Mouse (Mus musculus) neural tube, embryonic 15.5 days (tissue): ENCODE data around the gene Slbp. TPM values are rescaled to one million over a fixed set of nuclear protein-coding genes. Genes with fewer than 3 reads are reported as not detected.

ENCODE experiments used
- ATAC-seq: fragments of 200-750 bp; cut with Nextera tagmentation; 2 replicates; pipeline ENCODE4 v1.8.0; 2017; ENCODE audit warnings: mild to moderate bottlenecking, moderate TSS enrichment, moderate library complexity; ENCODE audit not compliant: low FRiP score
- H3K27ac ChIP-seq: fragments of 300-500 bp; sonication (generic); replicated peaks from 2 replicates; pipeline ENCODE4 v1.5.1; 2015; ENCODE audit warnings: mild to moderate bottlenecking, inconsistent platforms
- H3K27me3 ChIP-seq: fragments of 300-500 bp; sonication (generic); replicated peaks from 2 replicates; pipeline ENCODE4 v1.6.1; 2015; ENCODE audit warnings: inconsistent platforms
- H3K36me3 ChIP-seq: fragments of 300-500 bp; sonication (generic); 2 replicates; pipeline ENCODE4 v1.6.1; 2015; ENCODE audit warnings: inconsistent platforms
- H3K4me1 ChIP-seq: fragments of 300-500 bp; sonication (generic); 2 replicates; pipeline ENCODE4 v1.6.1; 2015; ENCODE audit warnings: inconsistent platforms
- H3K4me2 ChIP-seq: fragments of 300-500 bp; sonication (generic); 2 replicates; pipeline ENCODE4 v1.6.1; 2015; ENCODE audit warnings: inconsistent platforms, mild to moderate bottlenecking, moderate library complexity
- H3K4me3 ChIP-seq: fragments of 300-500 bp; sonication (generic); replicated peaks from 2 replicates; pipeline ENCODE4 v1.5.1; 2015; ENCODE audit warnings: mild to moderate bottlenecking, inconsistent platforms
- H3K9ac ChIP-seq: fragments of 300-500 bp; sonication (generic); replicated peaks from 2 replicates; pipeline ENCODE4 v1.6.1; 2015; ENCODE audit warnings: mild to moderate bottlenecking, inconsistent platforms
- H3K9me3 ChIP-seq: fragments of 300-500 bp; sonication (generic); replicated peaks from 2 replicates; pipeline ENCODE4 v1.6.1; 2016; ENCODE audit warnings: inconsistent platforms
- WGBS: fragments of 180-500 bp; shearing (Covaris S2); methylation state at CpG from one replicate; pipeline ENCODE4 v1.1.7; 2015; ENCODE audit warnings: mixed read lengths; 5-methylcytosine and 5-hydroxymethylcytosine counted together
- polyA plus RNA-seq: library from polyadenylated mRNA; unstranded; fragments of >200 nt; fragmentation: Nextera tagmentation; extraction: Ambion mirVana; gene quantifications from 2 replicates; pipeline ENCODE4 v1.2.1, GENCODE M21; 2015

The Slbp gene
- polyA plus RNA-seq, 1 experiment from 2014 or later, result 120 TPM

- Histone ChIP-seq H3K9me3 (no peaks in the 10 kb centered on the region), H3K27ac (peak overlapping the region; percentile 99), H3K4me1 (peaks cover 44% of the 10 kb centered on the region), H3K27me3 (no peaks in the 10 kb centered on the region), H3K36me3 (peaks cover 33% of the 10 kb centered on the region), H3K9ac (peak overlapping the region; percentile 85), H3K4me3 (peak overlapping the region; percentile 85), H3K4me2 (peak overlapping the region; percentile 68)
- no peak; the same call in 1 of the 2 replicates for ATAC-seq
- WGBS, result 0% methylated on average over 11 of the region's 11 CpGs
Measured at GRCm38 (mm10) chr5:33651541-33651920, 843 bp downstream of the Slbp start.

- Histone ChIP-seq H3K9ac (peak overlapping the region; percentile 85), H3K36me3 (peaks cover 38% of the 10 kb centered on the region), H3K9me3 (no peaks in the 10 kb centered on the region), H3K4me3 (peak overlapping the region; percentile 85), H3K4me2 (peak overlapping the region; percentile 68), H3K27me3 (no peaks in the 10 kb centered on the region), H3K4me1 (peaks cover 39% of the 10 kb centered on the region), H3K27ac (peak overlapping the region; percentile 99; the same call in 1 of the 2 replicates)
- 13% methylated on average over 2 of the region's 2 CpGs for WGBS
- no peak for ATAC-seq
Measured at GRCm38 (mm10) chr5:33651017-33651416, 1.4 kb downstream of the Slbp start.

GRCm38 (mm10) chr5:33640652-33641051 lies 11.7 kb downstream of the Slbp start:
- H3K4me3 ChIP-seq, result no peak overlapping the region
- no peaks in the 10 kb centered on the region for H3K9me3 ChIP-seq
- WGBS, result 37% methylated on average over 3 of the region's 3 CpGs
- no peak overlapping the region for H3K27ac ChIP-seq
- no peaks in the 10 kb centered on the region for H3K27me3 ChIP-seq
- peaks cover 49% of the 10 kb centered on the region for H3K36me3 ChIP-seq
- H3K4me2 ChIP-seq, result no peak overlapping the region
- H3K9ac ChIP-seq, result no peak overlapping the region
- ATAC-seq, result no peak
- no peaks in the 10 kb centered on the region for H3K4me1 ChIP-seq

- no peaks in the 10 kb centered on the region for H3K4me1 ChIP-seq
- no peak overlapping the region for H3K4me2 ChIP-seq
- H3K36me3 ChIP-seq, result peaks cover 36% of the 10 kb centered on the region
- H3K27ac ChIP-seq, result no peak overlapping the region
- H3K27me3 ChIP-seq, result no peaks in the 10 kb centered on the region
- WGBS, result 74% methylated on average over 4 of the region's 4 CpGs
- no peaks in the 10 kb centered on the region for H3K9me3 ChIP-seq
- no peak overlapping the region for H3K4me3 ChIP-seq
- ATAC-seq, result no peak
- no peak overlapping the region for H3K9ac ChIP-seq
Measured at GRCm38 (mm10) chr5:33638826-33639225, 13.5 kb downstream of the Slbp start.

GRCm38 (mm10) chr5:33637606-33638350 lies 14.6 kb downstream of the Slbp start:
- Histone ChIP-seq H3K27ac (no peak overlapping the region), H3K4me2 (no peak overlapping the region), H3K4me3 (no peak overlapping the region), H3K27me3 (no peaks in the 10 kb centered on the region), H3K4me1 (no peaks in the 10 kb centered on the region), H3K9ac (no peak overlapping the region), H3K36me3 (peaks cover 26% of the 10 kb centered on the region), H3K9me3 (no peaks in the 10 kb centered on the region)
- ATAC-seq, result no peak
- 84% methylated on average over 3 of the region's 3 CpGs for WGBS

GRCm38 (mm10) chr5:33635361-33635760 lies 17.0 kb downstream of the Slbp start:
- no peak overlapping the region for H3K9ac ChIP-seq
- 87% methylated on average over 3 of the region's 3 CpGs for WGBS
- H3K27ac ChIP-seq, result no peak overlapping the region
- no peak overlapping the region for H3K4me3 ChIP-seq
- H3K27me3 ChIP-seq, result no peaks in the 10 kb centered on the region
- no peaks in the 10 kb centered on the region for H3K9me3 ChIP-seq
- peaks cover 7% of the 10 kb centered on the region for H3K4me1 ChIP-seq
- ATAC-seq, result no peak
- peaks cover 8% of the 10 kb centered on the region for H3K36me3 ChIP-seq
- no peak overlapping the region for H3K4me2 ChIP-seq

GRCm38 (mm10) chr5:33632526-33632925 lies 19.8 kb downstream of the Slbp start:
- Histone ChIP-seq H3K4me3 (no peak overlapping the region), H3K9ac (no peak overlapping the region), H3K4me2 (no peak overlapping the region), H3K27me3 (no peaks in the 10 kb centered on the region), H3K9me3 (no peaks in the 10 kb centered on the region), H3K27ac (no peak overlapping the region), H3K36me3 (0 out of 2 replicates have a peak, but pooled peaks cover under 1% of the 10 kb centered on the region), H3K4me1 (peaks cover 23% of the 10 kb centered on the region)
- 96% methylated on average over 1 of the region's 1 CpGs for WGBS
- ATAC-seq, result no peak

- Histone ChIP-seq H3K27me3 (no peaks in the 10 kb centered on the region), H3K9ac (0 out of 2 replicates have a peak overlapping the region, but pooled peaks have one; percentile 54), H3K4me2 (peak overlapping the region; percentile 92), H3K36me3 (no peaks in the 10 kb centered on the region), H3K4me1 (peaks cover 23% of the 10 kb centered on the region), H3K27ac (no peak overlapping the region), H3K9me3 (no peaks in the 10 kb centered on the region), H3K4me3 (peak overlapping the region; percentile 86)
- ATAC-seq, result no peak
- WGBS, result 81% methylated on average over 4 of the region's 4 CpGs
Measured at GRCm38 (mm10) chr5:33630615-33631014, 21.8 kb downstream of the Slbp start.

GRCm38 (mm10) chr5:33630061-33630460 lies 22.3 kb downstream of the Slbp start:
- peak overlapping the region; percentile 92 for H3K27ac ChIP-seq
- H3K9me3 ChIP-seq, result no peaks in the 10 kb centered on the region
- no peaks in the 10 kb centered on the region for H3K27me3 ChIP-seq
- WGBS, result 6% methylated on average over 9 of the region's 9 CpGs
- peak overlapping the region; percentile 86 for H3K4me3 ChIP-seq
- peaks cover 23% of the 10 kb centered on the region for H3K4me1 ChIP-seq
- ATAC-seq, result peak; percentile 39
- H3K9ac ChIP-seq, result peak overlapping the region; percentile 54
- H3K36me3 ChIP-seq, result no peaks in the 10 kb centered on the region
- H3K4me2 ChIP-seq, result peak overlapping the region; percentile 92

- H3K4me2 ChIP-seq, result peak within 1 kb of the TSS; percentile 92
- peak within 1 kb of the TSS; percentile 86 for H3K4me3 ChIP-seq
- H3K9me3 ChIP-seq, result no peaks in the 10 kb centered on the region
- peaks cover 23% of the 10 kb centered on the region for H3K4me1 ChIP-seq
- WGBS, result under 1% methylated on average over 98 of the region's 99 CpGs
- peak within 1 kb of the TSS; percentile 92 for H3K27ac ChIP-seq
- no peaks in the 10 kb centered on the region for H3K36me3 ChIP-seq
- ATAC-seq, result peak; percentile 98
- H3K9ac ChIP-seq, result peak within 1 kb of the TSS; percentile 67
- no peaks in the 10 kb centered on the region for H3K27me3 ChIP-seq
Measured at GRCm38 (mm10) chr5:33629301-33629987, 22.9 kb downstream of the Slbp start, which contains the start of the genes Fam53a and Gm9903. TSS of gene Fam53a (minus strand) at chr5:33629635. TSS of gene Gm9903 (plus strand) at chr5:33629925.

- H3K4me1 ChIP-seq, result peaks cover 23% of the 10 kb centered on the region
- under 1% methylated on average over 24 of the region's 24 CpGs for WGBS
- peak overlapping the region; percentile 92 for H3K4me2 ChIP-seq
- no peak; the same call in 1 of the 2 replicates for ATAC-seq
- H3K9ac ChIP-seq, result peak overlapping the region; percentile 67
- H3K27me3 ChIP-seq, result no peaks in the 10 kb centered on the region
- peak overlapping the region; percentile 86 for H3K4me3 ChIP-seq
- H3K36me3 ChIP-seq, result no peaks in the 10 kb centered on the region
- H3K9me3 ChIP-seq, result no peaks in the 10 kb centered on the region
- peak overlapping the region; percentile 92 for H3K27ac ChIP-seq
Measured at GRCm38 (mm10) chr5:33628820-33629300, 23.5 kb downstream of the Slbp start.
